19 mouse cellular contexts compared by ENCODE assay signal in genomic region chr15:94602441-94602840, GRCm38 (mm10). TPM values are rescaled to one million over a fixed set of nuclear protein-coding genes. Genes with fewer than 3 reads are reported as not detected.
A peak's percentile ranks its signal among the peaks of the same experiment; 100 is the strongest.
DNase-seq lines count a peak whose midpoint lies in the region; ATAC-seq and TF ChIP-seq lines count a peak whose summit lies in the region.
"Had no signal": no experiment of that assay in that cellular context is flagged by ENCODE, and none has a peak within 500 bp of the region (broad histone marks: within the 10 kb centered on the region; RNA-seq: fewer than 3 reads in every experiment).

No protein-coding gene starts in this region.

- ATAC-seq in forebrain, embryonic 14.5 days = no peak
- peak; percentile 56; the same call in 1 of the 2 replicates for ATAC-seq in forebrain, postnatal 0 days
- ATAC-seq in forebrain, embryonic 11.5 days (replicated peaks; ENCODE audit: low FRiP score) = no peak
- ATAC-seq: forebrain, embryonic 16.5 days had no signal

- intact Hi-C loops in heart, postnatal 25 days (cut with DNase I) = no loop called here

- H3K4me1 ChIP-seq in forebrain, embryonic 14.5 days (ENCODE audit: control insufficient read depth, insufficient read depth, low read length) = no peaks in the 10 kb centered on the region
- H3K4me1 ChIP-seq in forebrain, embryonic 10.5 days = peaks cover 13% of the 10 kb centered on the region
- H3K4me1 ChIP-seq in forebrain, postnatal 0 days (ENCODE audit: insufficient read depth) = no peaks in the 10 kb centered on the region
- H3K4me1 ChIP-seq in forebrain, embryonic 11.5 days (replicated peaks; ENCODE audit: control insufficient read depth, insufficient read depth, low read length) = no peaks in the 10 kb centered on the region
- H3K4me1 ChIP-seq in MEL (ENCODE audit: control insufficient read depth in 1 of 2, insufficient read depth in 2 of 2, low read length in 2 of 2) = peaks cover 3 to 4% of the 10 kb centered on the region in 2 experiments; a peak in 1 of 4 replicates
- H3K4me1 ChIP-seq: embryonic facial prominence, embryonic 12.5 days had no signal

- H3K4me2 ChIP-seq in forebrain, embryonic 14.5 days (ENCODE audit: low read length) = no peak overlapping the region
- H3K4me2 ChIP-seq in forebrain, postnatal 0 days (ENCODE audit: low read depth) = no peak overlapping the region
- no peak overlapping the region for H3K4me2 ChIP-seq in forebrain, embryonic 11.5 days (ENCODE audit: low read depth, low read length, severe bottlenecking)
- H3K4me2 ChIP-seq: embryonic facial prominence, embryonic 12.5 days had no signal

- H3K27ac ChIP-seq in forebrain, embryonic 14.5 days (ENCODE audit: low read depth, low read length) = no peak overlapping the region
- no peak overlapping the region for H3K27ac ChIP-seq in forebrain, embryonic 10.5 days
- H3K27ac ChIP-seq in forebrain, postnatal 0 days (ENCODE audit: low read depth, low read length) = 0 out of 2 replicates have a peak overlapping the region, but pooled peaks have one; percentile 29
- no peak overlapping the region for H3K27ac ChIP-seq in forebrain, embryonic 11.5 days (ENCODE audit: low read depth, low read length)
- H3K27ac ChIP-seq in MEL (ENCODE audit: control insufficient read depth, low read depth, low read length) = no peak overlapping the region; the same call in 1 of the 2 replicates
- H3K27ac ChIP-seq: embryonic facial prominence, embryonic 10.5 days; embryonic facial prominence, embryonic 12.5 days had no signal

- no peaks in the 10 kb centered on the region for H3K9me3 ChIP-seq in forebrain, embryonic 14.5 days (replicated peaks; ENCODE audit: control insufficient read depth, low read length)
- H3K9me3 ChIP-seq in forebrain, embryonic 10.5 days = no peaks in the 10 kb centered on the region
- no peaks in the 10 kb centered on the region for H3K9me3 ChIP-seq in forebrain, postnatal 0 days (ENCODE audit: low read length)
- no peaks in the 10 kb centered on the region for H3K9me3 ChIP-seq in forebrain, embryonic 11.5 days (ENCODE audit: control insufficient read depth, low read length)
- no peaks in the 10 kb centered on the region for H3K9me3 ChIP-seq in MEL (replicated peaks; ENCODE audit: insufficient read depth, low read length)
- H3K9me3 ChIP-seq: embryonic facial prominence, embryonic 10.5 days; embryonic facial prominence, embryonic 12.5 days; G1E had no signal

- DNase-seq in forebrain, embryonic 14.5 days (ENCODE audit: low spot score) = peak; percentile 12
- no peak for DNase-seq in forebrain, embryonic 10.5 days (ENCODE audit: extremely low spot score, low spot score)
- no peak for DNase-seq in forebrain, postnatal 0 days
- DNase-seq in forebrain, embryonic 11.5 days (ENCODE audit: low spot score) = no peak
- DNase-seq in MEL (ENCODE audit: low read depth, low spot score) = peak; percentile 56
- no peak for DNase-seq in heart, postnatal 25 days (ENCODE audit: low spot score)
- no peak for DNase-seq in kidney, postnatal 10 days
- DNase-seq: adrenal gland, adult 2 months; adrenal gland, postnatal 10 days; adrenal gland, postnatal 25 days; cerebellum, adult 11-12 months; cerebellum, adult 2 months; cerebellum, adult 9-10 months; cerebellum, postnatal 10 days; cerebellum, postnatal 25 days had no signal

- no peaks in the 10 kb centered on the region for H3K79me2 ChIP-seq in MEL (ENCODE audit: control insufficient read depth, insufficient read depth, low read length, poor library complexity)

- H3K4me3 ChIP-seq in forebrain, embryonic 14.5 days (ENCODE audit: low read depth, low read length) = no peak overlapping the region
- H3K4me3 ChIP-seq in forebrain, embryonic 10.5 days = no peak overlapping the region
- no peak overlapping the region for H3K4me3 ChIP-seq in forebrain, postnatal 0 days (ENCODE audit: low read depth, low read length)
- H3K4me3 ChIP-seq in forebrain, embryonic 11.5 days (ENCODE audit: low read depth, low read length) = no peak overlapping the region
- peak overlapping the region in 1 of 2 experiments; percentile 39; a peak in 2 of 4 replicates for H3K4me3 ChIP-seq in MEL (ENCODE audit: control insufficient read depth in 1 of 2, insufficient read depth in 1 of 2, low read depth in 2 of 2, low read length in 2 of 2)
- H3K4me3 ChIP-seq: embryonic facial prominence, embryonic 10.5 days; embryonic facial prominence, embryonic 12.5 days had no signal

- H3K27me3 ChIP-seq in forebrain, embryonic 14.5 days (replicated peaks; ENCODE audit: control insufficient read depth, insufficient read depth, low read length) = no peaks in the 10 kb centered on the region
- H3K27me3 ChIP-seq in forebrain, embryonic 10.5 days (ENCODE audit: poor library complexity, severe bottlenecking) = no peaks in the 10 kb centered on the region
- H3K27me3 ChIP-seq in forebrain, postnatal 0 days (ENCODE audit: insufficient read depth, low read length) = no peaks in the 10 kb centered on the region
- no peaks in the 10 kb centered on the region for H3K27me3 ChIP-seq in forebrain, embryonic 11.5 days (ENCODE audit: control insufficient read depth, insufficient read depth, low read length)
- H3K27me3 ChIP-seq in MEL (ENCODE audit: control insufficient read depth in 1 of 2, insufficient read depth in 2 of 2, low read length in 2 of 2) = no peaks in the 10 kb centered on the region
- H3K27me3 ChIP-seq: embryonic facial prominence, embryonic 12.5 days had no signal

- no peaks in the 10 kb centered on the region for H3K36me3 ChIP-seq in forebrain, embryonic 14.5 days (ENCODE audit: control insufficient read depth, insufficient read depth, low read length)
- no peaks in the 10 kb centered on the region for H3K36me3 ChIP-seq in forebrain, embryonic 10.5 days (replicated peaks)
- no peaks in the 10 kb centered on the region for H3K36me3 ChIP-seq in forebrain, postnatal 0 days (ENCODE audit: insufficient read depth)
- H3K36me3 ChIP-seq in forebrain, embryonic 11.5 days (ENCODE audit: control insufficient read depth, insufficient read depth, low read length) = no peaks in the 10 kb centered on the region
- peaks cover 0 to 15% of the 10 kb centered on the region in 2 experiments; a peak in 2 of 4 replicates for H3K36me3 ChIP-seq in MEL (ENCODE audit: control insufficient read depth in 1 of 2, insufficient read depth in 2 of 2, low read length in 2 of 2)
- H3K36me3 ChIP-seq: embryonic facial prominence, embryonic 10.5 days; embryonic facial prominence, embryonic 12.5 days; G1E had no signal

- peak in 1 of 2 experiments; percentile 45; a peak in 1 of 4 replicates for TF ChIP-seq EP300 in MEL (IDR thresholded peaks at IDR 0.05; ENCODE audit: low read depth in 1 of 2, low read length in 2 of 2)

- TF ChIP-seq POLR2A in MEL (IDR thresholded peaks at IDR 0.05; ENCODE audit: control insufficient read depth in 1 of 2, insufficient read depth in 1 of 2, low read depth in 1 of 2, low read length in 2 of 2, poor library complexity in 1 of 2) = no peak

- TF ChIP-seq RAD21 in MEL (IDR thresholded peaks at IDR 0.05; ENCODE audit: low read depth, low read length) = no peak

- H3K9ac ChIP-seq in forebrain, embryonic 14.5 days (ENCODE audit: low read length) = no peak overlapping the region
- H3K9ac ChIP-seq in forebrain, postnatal 0 days = no peak overlapping the region
- H3K9ac ChIP-seq in forebrain, embryonic 11.5 days (ENCODE audit: low read length) = no peak overlapping the region
- H3K9ac ChIP-seq in MEL (ENCODE audit: control insufficient read depth, low read depth, low read length, poor library complexity, severe bottlenecking) = no peak overlapping the region
- H3K9ac ChIP-seq: embryonic facial prominence, embryonic 12.5 days had no signal

- no peak for TF ChIP-seq CTCF in forebrain, postnatal 0 days (IDR thresholded peaks at IDR 0.05; ENCODE audit: low read depth)
- no peak for TF ChIP-seq CTCF in MEL (IDR thresholded peaks at IDR 0.05 in 2 of 3, conservative IDR thresholded peaks at IDR 0.05 in 1 of 3; ENCODE audit: control insufficient read depth in 1 of 3, insufficient read depth in 1 of 3, low read depth in 2 of 3, low read length in 3 of 3, poor library complexity in 1 of 3, severe bottlenecking in 1 of 3)

- WGBS in forebrain, embryonic 14.5 days = 75% methylated on average over 3 of the region's 3 CpGs
- 83% methylated on average over 3 of the region's 3 CpGs for WGBS in forebrain, embryonic 10.5 days
- 56% methylated on average over 3 of the region's 3 CpGs for WGBS in forebrain, postnatal 0 days
- WGBS in forebrain, embryonic 11.5 days = 80% methylated on average over 3 of the region's 3 CpGs

RNA-seq across cellular contexts. Expression of gene Twf1, which starts 12.8 kb away (rescaled TPM):
- polyA plus RNA-seq in forebrain, embryonic 14.5 days (2014; fragmentation: Nextera tagmentation; extraction: Ambion mirVana) = 103 and 105 TPM in 2 replicates
- polyA plus RNA-seq in forebrain, embryonic 10.5 days (2016; fragmentation: Nextera tagmentation; extraction: Ambion mirVana) = 82.7 and 84.0 TPM in 2 replicates
- 47.9 and 50.0 TPM in 2 replicates for total RNA-seq in forebrain, postnatal 0 days (2014; rRNA removed)
- 64.4 and 74.9 TPM in 2 replicates for polyA plus RNA-seq in forebrain, postnatal 0 days (2015; fragmentation: Nextera tagmentation; extraction: Ambion mirVana)
- 101 and 108 TPM in 2 replicates for polyA plus RNA-seq in forebrain, embryonic 11.5 days (2014; fragmentation: Nextera tagmentation; extraction: Ambion mirVana)
- total RNA-seq in MEL (2012; rRNA removed) = 20.0 and 26.4 TPM in 2 replicates
- 10 to 100 TPM; 37.1 to 64.1 TPM for polyA plus RNA-seq in MEL (2012; ENCODE audit: insufficient read depth in 1 of 2, insufficient read length in 2 of 2, low read depth in 1 of 2, low replicate concordance in 2 of 2, missing spikeins in 1 of 2)
- total RNA-seq in heart, postnatal 25 days (2021) = 10 to 100 TPM; 15.0 to 20.4 TPM

RNA-seq across cellular contexts. Expression of gene Tmem117, which starts 26.6 kb away (rescaled TPM):
- 2.3 and 3.8 TPM in 2 replicates for polyA plus RNA-seq in forebrain, embryonic 14.5 days (2014; fragmentation: Nextera tagmentation; extraction: Ambion mirVana)
- polyA plus RNA-seq in forebrain, embryonic 10.5 days (2016; fragmentation: Nextera tagmentation; extraction: Ambion mirVana) = 0.70 and 0.74 TPM in 2 replicates
- 13.8 and 15.2 TPM in 2 replicates for total RNA-seq in forebrain, postnatal 0 days (2014; rRNA removed)
- polyA plus RNA-seq in forebrain, postnatal 0 days (2015; fragmentation: Nextera tagmentation; extraction: Ambion mirVana) = 7.6 and 11.6 TPM in 2 replicates
- polyA plus RNA-seq in forebrain, embryonic 11.5 days (2014; fragmentation: Nextera tagmentation; extraction: Ambion mirVana) = 0.67 and 0.84 TPM in 2 replicates
- not detected in 2 replicates for total RNA-seq in MEL (2012; rRNA removed)
- not detected for polyA plus RNA-seq in MEL (2012; ENCODE audit: insufficient read depth in 1 of 2, insufficient read length in 2 of 2, low read depth in 1 of 2, low replicate concordance in 2 of 2, missing spikeins in 1 of 2)
- total RNA-seq in heart, postnatal 25 days (2021) = 10 to 100 TPM; 13.4 to 17.2 TPM
- polyA plus RNA-seq: G1E had no signal

RNA-seq across cellular contexts. Expression of gene Irak4, which starts 59.0 kb away (rescaled TPM):
- 0.97 and 1.1 TPM in 2 replicates for polyA plus RNA-seq in forebrain, embryonic 14.5 days (2014; fragmentation: Nextera tagmentation; extraction: Ambion mirVana)
- polyA plus RNA-seq in forebrain, embryonic 10.5 days (2016; fragmentation: Nextera tagmentation; extraction: Ambion mirVana) = 3.5 and 3.6 TPM in 2 replicates
- 0.92 and 2.3 TPM in 2 replicates for total RNA-seq in forebrain, postnatal 0 days (2014; rRNA removed)
- 0.93 and 1.7 TPM in 2 replicates for polyA plus RNA-seq in forebrain, postnatal 0 days (2015; fragmentation: Nextera tagmentation; extraction: Ambion mirVana)
- 2.9 and 3.8 TPM in 2 replicates for polyA plus RNA-seq in forebrain, embryonic 11.5 days (2014; fragmentation: Nextera tagmentation; extraction: Ambion mirVana)
- 6.7 and 7.5 TPM in 2 replicates for total RNA-seq in MEL (2012; rRNA removed)
- 1 to 10 TPM in 1 of 2 experiments, not detected in 1; 9.4 TPM for polyA plus RNA-seq in MEL (2012; ENCODE audit: insufficient read depth in 1 of 2, insufficient read length in 2 of 2, low read depth in 1 of 2, low replicate concordance in 2 of 2, missing spikeins in 1 of 2)
- 1 to 10 TPM; 5.9 to 6.0 TPM for total RNA-seq in heart, postnatal 25 days (2021)

RNA-seq across cellular contexts. Expression of gene Pus7l, which starts 59.1 kb away (rescaled TPM):
- polyA plus RNA-seq in forebrain, embryonic 14.5 days (2014; fragmentation: Nextera tagmentation; extraction: Ambion mirVana) = 5.2 and 6.2 TPM in 2 replicates
- polyA plus RNA-seq in forebrain, embryonic 10.5 days (2016; fragmentation: Nextera tagmentation; extraction: Ambion mirVana) = 11.1 and 11.4 TPM in 2 replicates
- total RNA-seq in forebrain, postnatal 0 days (2014; rRNA removed) = 5.6 and 6.3 TPM in 2 replicates
- polyA plus RNA-seq in forebrain, postnatal 0 days (2015; fragmentation: Nextera tagmentation; extraction: Ambion mirVana) = 4.9 and 5.0 TPM in 2 replicates
- polyA plus RNA-seq in forebrain, embryonic 11.5 days (2014; fragmentation: Nextera tagmentation; extraction: Ambion mirVana) = 9.4 and 9.7 TPM in 2 replicates
- 40.1 and 40.6 TPM in 2 replicates for total RNA-seq in MEL (2012; rRNA removed)
- 10 to 100 TPM; 33.2 to 51.2 TPM for polyA plus RNA-seq in MEL (2012; ENCODE audit: insufficient read depth in 1 of 2, insufficient read length in 2 of 2, low read depth in 1 of 2, low replicate concordance in 2 of 2, missing spikeins in 1 of 2)
- 1 to 10 TPM; 1.4 to 1.9 TPM for total RNA-seq in heart, postnatal 25 days (2021)

Comparison
In these comparisons a context has a peak if more than half of its experiments do, and no peak if none do; other contexts are left out.
1. DNase-seq: peak in forebrain, embryonic 14.5 days (single experiment) and MEL (single experiment); none in forebrain, embryonic 10.5 days (single experiment), forebrain, postnatal 0 days (single experiment), forebrain, embryonic 11.5 days (single experiment), heart, postnatal 25 days (single experiment) and kidney, postnatal 10 days (single experiment).